Mouse (Mus musculus): ENCODE measurements around the gene Dyrk1a.

DNA sequence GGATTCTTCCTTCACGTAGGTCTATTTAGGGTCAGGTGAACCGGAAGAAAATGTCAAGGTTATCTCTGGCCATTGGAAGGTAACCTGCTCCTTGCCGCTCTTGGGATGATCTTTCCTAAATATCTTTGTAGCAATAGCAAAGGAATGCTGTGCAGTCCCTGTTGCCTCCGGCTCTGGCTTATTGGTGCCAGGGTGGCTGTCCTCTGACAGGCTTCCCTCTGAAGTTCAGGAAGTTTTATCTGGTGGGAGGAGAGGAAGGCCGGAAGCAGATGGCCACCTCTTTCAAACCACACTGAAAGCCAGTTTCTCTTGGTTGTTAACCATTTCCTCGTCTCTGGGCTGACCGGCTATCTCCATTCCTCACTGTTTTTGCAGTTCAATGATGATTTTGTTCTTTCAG, 10.5 kb upstream of the Dyrk1a start:
- TF ChIP-seq POLR2A (IDR thresholded peaks at IDR 0.05; ENCODE audit: insufficient read depth, low read length) (no peak), CTCF (IDR thresholded peaks at IDR 0.05; ENCODE audit: low read depth, low read length) (no peak), EP300 (IDR thresholded peaks at IDR 0.05; ENCODE audit: insufficient read depth, low read depth, low read length) (no peak)

Data from ES-Bruce4 (cell line).